Mouse (Mus musculus) C2C12 (cell line): ENCODE data around the gene Csnk2b. TPM values are rescaled to one million over a fixed set of nuclear protein-coding genes. Genes with fewer than 3 reads are reported as not detected.

Experiments used
- H3K27me3 ChIP-seq: one replicate; pipeline ENCODE4 v1.6.1; 2011; ENCODE audit not compliant: control insufficient read depth, insufficient read depth, insufficient read length
- H3K36me3 ChIP-seq: one replicate; pipeline ENCODE4 v1.6.1; 2011; ENCODE audit not compliant: control insufficient read depth, insufficient read depth
- H3K4me3 ChIP-seq: one replicate; pipeline ENCODE4 v1.5.1; 2011; ENCODE audit warnings: mild to moderate bottlenecking, control low read depth; ENCODE audit not compliant: poor library complexity, insufficient read depth, severe bottlenecking
- H3K79me2 ChIP-seq: one replicate; pipeline ENCODE4 v1.6.1; 2011; ENCODE audit not compliant: control insufficient read depth, insufficient read depth
- H3K79me3 ChIP-seq: one replicate; pipeline ENCODE4 v1.6.1; 2011; ENCODE audit warnings: low read depth, control low read depth
- H3ac ChIP-seq: one replicate; pipeline ENCODE3; 2011; ENCODE audit warnings: low read depth; ENCODE audit not compliant: control insufficient read depth, insufficient read length
- CEBPB ChIP-seq: IDR thresholded peaks from one replicate; pipeline ENCODE4 v1.6.1; 2011; ENCODE audit warnings: low read depth, mild to moderate bottlenecking, control low read depth, moderate library complexity
- CTCF ChIP-seq: IDR thresholded peaks from one replicate; pipeline ENCODE4 v1.5.1; 2011; ENCODE audit not compliant: control insufficient read depth, insufficient read depth, insufficient read length
- FOSL1 ChIP-seq: IDR thresholded peaks from one replicate; pipeline ENCODE4 v1.8.0; 2011; ENCODE audit warnings: mild to moderate bottlenecking, low read length; ENCODE audit not compliant: poor library complexity, insufficient read depth, severe bottlenecking
- MAX ChIP-seq: IDR thresholded peaks from one replicate; pipeline ENCODE4 v1.6.1; 2011; ENCODE audit warnings: mild to moderate bottlenecking, control low read depth
- MYOD1 ChIP-seq: IDR thresholded peaks from one replicate; pipeline ENCODE4 v1.6.1; 2011; ENCODE audit warnings: low read depth; ENCODE audit not compliant: control insufficient read depth, insufficient read length
- MYOG ChIP-seq: IDR thresholded peaks from one replicate; pipeline ENCODE4 v1.6.1; 2011; ENCODE audit not compliant: control insufficient read depth, insufficient read length; ENCODE audit errors: extremely low read depth
- USF1 ChIP-seq: IDR thresholded peaks from one replicate; pipeline ENCODE4 v1.6.1; 2011; ENCODE audit warnings: low read depth, mild to moderate bottlenecking, control low read depth, moderate library complexity
- polyA plus RNA-seq: library from polyadenylated mRNA; unstranded; fragments of >200 nt; fragmentation: generic; extraction: Trizol; gene quantifications from one replicate; pipeline ENCODE4 v1.2.1, GENCODE M21; 2012; ENCODE audit warnings: missing spikeins

The Csnk2b gene
- polyA plus RNA-seq, 1 experiment: 300 TPM

- Histone ChIP-seq H3K4me3 (no peak overlapping the region), H3K79me3 (peaks cover 70% of the 10 kb centered on the region), H3K27me3 (no peaks in the 10 kb centered on the region), H3K79me2 (peaks cover 99% of the 10 kb centered on the region), H3ac (no peak overlapping the region), H3K36me3 (peaks cover 86% of the 10 kb centered on the region)
- TF ChIP-seq FOSL1 (no peak), MYOD1 (no peak), MYOG (no peak), CTCF (no peak), CEBPB (no peak), USF1 (no peak), MAX (no peak)
These were observed 37.8 kb upstream of the Csnk2b start for GRCm38 (mm10) chr17:35159638-35160037.

GRCm38 (mm10) chr17:35158850-35159593 lies 37.2 kb upstream of the Csnk2b start:
- no peak for TF ChIP-seq MAX
- H3K36me3 ChIP-seq: peaks cover 91% of the 10 kb centered on the region
- no peaks in the 10 kb centered on the region for H3K27me3 ChIP-seq
- peaks cover 67% of the 10 kb centered on the region for H3K79me3 ChIP-seq
- no peak overlapping the region for H3ac ChIP-seq
- H3K79me2 ChIP-seq: peaks cover 97% of the 10 kb centered on the region
- no peak overlapping the region for H3K4me3 ChIP-seq

GRCm38 (mm10) chr17:35157661-35158175 lies 35.9 kb upstream of the Csnk2b start:
- Histone ChIP-seq H3K4me3 (no peak overlapping the region), H3K27me3 (no peaks in the 10 kb centered on the region), H3K79me2 (peaks cover 94% of the 10 kb centered on the region), H3K36me3 (peaks cover 100% of the 10 kb centered on the region), H3K79me3 (peaks cover 56% of the 10 kb centered on the region), H3ac (no peak overlapping the region)
- TF ChIP-seq MYOG: no peak
- no peak for TF ChIP-seq MAX
- TF ChIP-seq CEBPB: no peak
- no peak for TF ChIP-seq MYOD1
- TF ChIP-seq FOSL1: no peak
- TF ChIP-seq USF1: no peak
- no peak for TF ChIP-seq CTCF

GRCm38 (mm10) chr17:35157254-35157653 lies 35.4 kb upstream of the Csnk2b start:
- H3K79me2 ChIP-seq: peaks cover 94% of the 10 kb centered on the region
- TF ChIP-seq FOSL1: no peak
- no peak for TF ChIP-seq MAX
- no peak for TF ChIP-seq MYOG
- no peak for TF ChIP-seq CEBPB
- TF ChIP-seq USF1: no peak
- TF ChIP-seq CTCF: no peak
- TF ChIP-seq MYOD1: no peak
- H3K79me3 ChIP-seq: peaks cover 51% of the 10 kb centered on the region

GRCm38 (mm10) chr17:35156461-35157200 lies 34.8 kb upstream of the Csnk2b start:
- H3K79me3 ChIP-seq: peaks cover 45% of the 10 kb centered on the region
- TF ChIP-seq CTCF (no peak), MYOD1 (no peak), FOSL1 (no peak), CEBPB (no peak), MYOG (no peak), MAX (no peak), USF1 (no peak)
- no peak overlapping the region for H3ac ChIP-seq
- no peaks in the 10 kb centered on the region for H3K27me3 ChIP-seq
- peaks cover 92% of the 10 kb centered on the region for H3K79me2 ChIP-seq
- H3K4me3 ChIP-seq: no peak overlapping the region
- H3K36me3 ChIP-seq: peaks cover 100% of the 10 kb centered on the region

More at GRCm38 (mm10) chr17:35157254-35157653, 35.4 kb upstream of the Csnk2b start:
- H3ac ChIP-seq: no peak overlapping the region
- H3K4me3 ChIP-seq: no peak overlapping the region
- no peaks in the 10 kb centered on the region for H3K27me3 ChIP-seq
- H3K36me3 ChIP-seq: peaks cover 100% of the 10 kb centered on the region
